Mouse (Mus musculus) adrenal gland, postnatal 4 days (tissue): Measurements from ENCODE around the gene Dnali1. TPM values are rescaled to one million over a fixed set of nuclear protein-coding genes. Genes with fewer than 3 reads are reported as not detected.
A peak's percentile ranks its signal among the peaks of the same experiment; 100 is the strongest.

Experiments
- DNase-seq, 2 experiments: peaks; one replicate each; pipeline ENCODE4 v3.0.0; 2021 to 2022; ENCODE audit warnings: low spot score in 2 of 2, mixed read lengths in 2 of 2
- long read RNA-seq, 2 experiments: library from polyadenylated mRNA; stranded (forward); transcript quantifications; one replicate each; pipeline ENCODE4 v2.0.0; 2021
- total RNA-seq, 2 experiments: library from RNA; stranded (reverse); gene quantifications; 2 replicates each; pipeline ENCODE4 v1.2.3; 2021

Gene Dnali1
- total RNA-seq, result not detected
- long read RNA-seq, experiment 1, result 0 reads
- long read RNA-seq, experiment 2, result 0 reads

DNA sequence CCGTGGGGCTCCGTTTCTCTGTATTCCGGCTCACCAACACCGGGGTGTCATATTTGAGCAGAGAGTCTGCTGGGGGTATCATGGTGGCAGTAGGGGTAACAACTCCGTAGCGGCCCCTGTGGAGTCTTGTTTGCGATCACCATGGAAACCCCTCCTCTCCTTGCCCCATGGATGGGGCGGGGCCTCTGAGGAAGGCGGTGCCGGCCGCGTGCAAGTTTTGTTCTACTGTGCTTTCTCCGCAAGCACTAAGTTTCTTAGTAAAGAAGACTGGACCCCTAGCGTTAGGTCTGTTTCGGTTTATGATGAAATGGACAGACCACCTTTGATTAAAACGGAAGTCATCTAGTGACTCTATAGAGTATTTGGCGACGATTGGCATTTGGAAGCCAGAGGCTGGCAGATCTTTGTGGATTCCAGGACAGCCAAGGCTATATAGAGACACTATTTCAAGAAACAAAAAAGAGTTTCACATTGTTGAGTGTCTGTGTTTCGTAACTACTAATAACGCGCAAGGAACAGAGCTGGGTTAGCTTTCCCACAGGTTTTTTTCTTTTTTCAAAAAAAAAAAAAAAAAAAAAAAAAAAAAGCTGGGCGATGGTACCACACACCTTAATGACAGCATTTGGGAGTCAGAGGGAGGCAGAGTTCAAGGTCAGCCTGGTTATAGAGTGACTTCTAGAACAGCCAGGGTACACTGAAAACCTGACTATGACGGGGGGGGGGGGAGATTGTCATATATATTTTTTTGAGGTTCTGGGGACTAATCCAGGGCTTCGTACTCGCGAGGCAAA lies at the start of gene Dnali1:
Gene Dnali1 (minus strand): TSS at position 187 of the 791 bp plus-strand sequence.
- DNase-seq, result peak; percentile 20

DNA sequence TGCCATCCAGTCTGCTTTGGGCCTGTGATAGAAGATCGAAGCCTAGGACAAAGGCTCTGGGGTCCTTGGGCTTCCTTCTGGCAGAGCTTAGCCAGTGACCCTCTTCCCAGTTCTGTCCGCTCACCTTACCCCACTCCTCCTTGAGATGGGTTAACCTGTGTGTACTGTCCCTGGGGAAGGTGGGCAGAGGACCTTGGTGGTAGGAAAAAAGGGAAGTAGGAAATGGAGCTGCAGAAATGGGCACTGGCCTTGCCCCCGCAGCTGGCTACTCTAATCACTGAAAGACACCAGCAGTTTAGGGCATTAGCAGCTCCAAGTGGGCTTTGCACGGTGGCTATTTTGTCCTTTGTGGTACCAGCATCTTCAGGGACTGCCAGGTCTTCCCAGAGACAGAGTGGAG lies 49.6 kb upstream of the Dnali1 start:
- DNase-seq, result no peak

GRCm38 (mm10) chr4:125114638-125115037 lies 49.1 kb upstream of the Dnali1 start:
- DNase-seq, result peak; percentile 62 to 67

DNA sequence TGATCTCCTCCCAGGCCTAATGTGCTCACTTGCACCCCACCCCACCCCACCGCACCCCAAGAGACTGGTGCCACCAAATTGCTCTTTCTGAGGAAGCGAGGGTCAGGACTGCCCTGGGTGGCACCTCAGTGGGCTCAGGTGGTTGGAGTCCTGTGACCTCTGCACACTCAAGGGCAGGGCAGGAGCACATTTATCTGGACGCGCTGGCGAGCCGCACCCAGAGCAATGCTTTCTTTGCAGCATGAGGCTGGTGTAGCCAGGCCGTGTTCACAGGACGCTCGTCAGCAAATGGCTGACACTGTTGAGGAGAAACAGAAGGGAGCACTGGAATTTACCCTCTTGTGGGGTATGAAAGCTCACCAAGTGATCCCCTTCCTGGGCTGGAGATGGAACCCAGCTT lies 39.9 kb upstream of the Dnali1 start:
- DNase-seq, result no peak

GRCm38 (mm10) chr4:125101334-125101733 lies 35.8 kb upstream of the Dnali1 start:
- DNase-seq, result no peak

GRCm38 (mm10) chr4:125099458-125099857 lies 34.0 kb upstream of the Dnali1 start:
- peak; percentile 63 to 74 for DNase-seq

GRCm38 (mm10) chr4:125097412-125097811 lies 31.9 kb upstream of the Dnali1 start:
- no peak for DNase-seq

- DNase-seq, result no peak
Measured at GRCm38 (mm10) chr4:125096066-125096465, 30.6 kb upstream of the Dnali1 start.

GRCm38 (mm10) chr4:125093031-125093430 lies 27.5 kb upstream of the Dnali1 start:
- DNase-seq, result no peak

GRCm38 (mm10) chr4:125085346-125085841 lies 19.9 kb upstream of the Dnali1 start:
- peak in 1 of 2 experiments; percentile 61 for DNase-seq

DNA sequence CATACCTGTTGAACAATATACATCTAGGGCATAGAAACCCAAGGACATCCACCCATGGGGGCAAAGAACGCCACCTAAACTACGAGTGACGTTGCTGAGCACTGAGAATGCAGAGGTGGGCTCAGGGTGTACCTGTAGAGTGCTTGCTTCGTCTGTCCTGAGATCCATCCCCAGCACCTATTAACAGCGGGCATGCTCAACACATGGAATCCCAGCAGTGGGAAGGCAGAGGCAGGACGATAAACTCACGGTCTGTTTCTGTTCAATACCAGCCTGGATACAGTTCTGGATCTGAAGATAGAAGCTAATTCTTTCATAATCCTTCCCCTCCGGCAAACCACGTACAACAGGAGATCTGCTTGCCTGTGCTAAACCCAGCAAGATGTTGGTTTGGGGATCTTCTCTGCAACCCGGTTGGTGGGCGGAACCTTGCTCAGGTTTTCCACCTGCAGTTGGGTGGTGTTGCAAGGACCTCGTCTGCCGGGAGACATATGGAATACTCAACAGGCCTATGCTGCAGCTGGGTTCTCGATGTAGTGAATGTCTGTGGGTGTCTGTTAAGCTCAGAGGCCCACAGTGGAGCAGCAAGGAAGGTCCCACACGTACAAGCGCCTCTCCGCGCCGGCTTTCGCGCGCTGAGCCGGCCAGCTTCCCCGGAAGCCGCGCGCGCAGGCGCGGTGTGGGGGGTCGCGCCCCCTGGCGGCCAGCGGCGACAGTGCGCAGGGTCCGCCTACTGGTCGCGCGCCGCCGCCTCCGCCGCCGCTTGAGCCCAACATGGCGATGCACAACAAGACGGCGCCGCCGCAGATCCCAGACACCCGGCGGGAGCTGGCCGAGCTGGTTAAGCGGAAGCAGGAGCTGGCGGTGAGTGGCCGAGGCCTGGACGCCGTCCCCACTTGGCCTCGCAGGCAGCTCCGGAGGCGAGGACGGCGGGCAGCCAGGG lies 19.2 kb upstream of the Dnali1 start, which contains the start of gene Meaf6:
Gene Meaf6 (plus strand): TSS at position 732 of the 943 bp plus-strand sequence.
- DNase-seq, result peak; percentile 79 to 91

GRCm38 (mm10) chr4:125078698-125079097 lies 13.2 kb upstream of the Dnali1 start:
- no peak for DNase-seq

DNA sequence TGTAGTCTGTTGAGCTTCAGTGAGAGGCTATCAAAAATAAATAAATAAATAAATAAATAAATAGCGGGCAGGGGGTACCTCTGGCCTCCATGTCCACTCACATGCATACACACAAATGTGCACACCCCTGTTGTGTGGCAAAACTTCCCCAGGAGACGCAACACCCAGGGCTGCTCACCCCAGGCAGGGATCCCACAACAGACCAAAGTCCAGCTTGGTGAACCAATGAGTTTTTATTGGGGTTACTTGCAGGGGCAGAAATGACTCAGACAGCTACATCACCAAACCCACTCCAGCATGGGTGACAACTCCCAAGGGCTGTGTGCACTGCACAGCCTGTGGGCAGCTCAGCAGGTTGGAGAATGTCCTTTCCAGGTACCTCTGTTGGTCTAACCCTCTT lies 12.2 kb upstream of the Dnali1 start:
- DNase-seq, result no peak

- DNase-seq, result peak; percentile 84 to 90
Measured at GRCm38 (mm10) chr4:125066490-125067370, 1.2 kb upstream of the Dnali1 start, which contains the start of gene Snip1. TSS of gene Snip1 (plus strand) at chr4:125066672.

- no peak for DNase-seq
Measured at GRCm38 (mm10) chr4:125063829-125064228, 1.7 kb downstream of the Dnali1 start.

DNA sequence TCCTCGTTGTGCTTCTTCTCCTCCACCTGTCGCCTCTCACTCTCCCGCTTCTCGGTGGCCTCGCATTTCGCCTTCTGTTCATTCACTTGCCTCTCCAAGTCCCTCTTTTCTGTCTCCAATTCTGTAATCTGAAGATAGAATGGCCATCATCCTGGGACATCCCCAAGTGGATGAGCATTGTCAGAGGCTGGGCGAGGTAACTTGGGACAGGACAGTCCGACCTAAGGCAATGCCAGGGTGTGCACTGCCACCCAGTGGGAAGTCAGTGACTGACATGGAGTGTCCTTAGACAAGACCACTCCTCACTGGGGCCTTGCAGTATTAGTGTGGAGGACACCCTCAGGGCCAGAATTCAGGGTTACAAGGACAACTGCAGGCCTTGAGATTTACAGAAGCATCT lies 6.5 kb downstream of the Dnali1 start:
- DNase-seq, result peak; percentile 15 to 45

DNA sequence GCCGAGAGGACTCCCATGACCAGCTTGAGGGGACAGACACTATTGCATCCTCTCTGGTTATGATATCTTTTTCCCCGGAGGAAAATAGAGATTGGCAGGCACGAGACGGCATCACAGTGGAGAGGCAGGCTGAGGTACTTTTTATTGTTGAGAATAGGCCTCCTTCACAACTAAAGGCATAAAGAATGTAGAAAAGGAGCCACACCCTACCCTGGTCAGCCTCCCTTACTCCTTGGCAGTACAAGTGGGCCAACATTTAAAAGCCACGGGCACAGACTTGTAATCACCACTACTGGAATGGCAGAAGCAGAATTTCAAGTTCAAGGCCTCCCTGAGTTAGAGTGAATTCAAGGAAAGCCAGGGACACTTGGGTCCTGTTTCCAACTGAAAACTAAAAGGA lies 7.5 kb downstream of the Dnali1 start:
- DNase-seq, result no peak

DNA sequence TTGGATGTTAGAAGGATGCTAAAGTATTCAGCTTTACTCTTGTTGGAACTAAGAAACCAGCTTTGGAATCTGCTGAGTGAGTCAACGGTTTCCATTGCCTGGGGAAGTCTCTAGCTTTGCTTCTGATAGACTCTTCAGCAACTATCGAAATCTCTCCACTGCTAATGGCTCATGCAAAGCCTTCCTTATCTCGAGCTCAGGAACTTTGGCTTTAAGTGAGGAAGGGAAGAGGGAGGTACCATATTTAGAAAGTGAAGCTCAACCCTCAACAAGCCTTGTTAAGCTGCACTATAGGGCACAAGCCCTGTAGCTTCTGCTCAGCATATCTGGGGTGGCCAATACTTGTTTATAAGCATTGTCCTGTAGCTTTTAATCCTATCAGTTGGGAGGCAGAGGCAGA lies 8.2 kb downstream of the Dnali1 start:
- no peak for DNase-seq

DNA sequence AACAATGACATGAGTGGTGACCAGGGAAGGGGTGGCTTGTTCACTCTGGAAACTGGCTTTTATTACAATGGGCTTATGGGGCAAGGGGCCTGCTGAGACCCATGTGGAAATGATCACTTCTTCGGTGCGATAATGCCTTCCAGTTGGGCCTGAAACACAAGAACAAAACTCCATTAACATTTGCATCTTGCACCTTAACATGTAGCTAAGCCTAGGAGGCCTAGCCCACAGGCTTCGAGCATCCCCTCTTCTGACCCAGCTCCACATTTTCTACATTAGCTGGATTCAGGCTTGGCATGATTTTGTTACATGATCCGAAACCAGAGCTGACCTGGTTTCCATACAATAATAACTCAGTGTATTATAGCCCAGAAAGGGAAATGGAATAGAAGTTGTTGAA lies 9.0 kb downstream of the Dnali1 start:
- DNase-seq, result no peak

- no peak for DNase-seq
Measured at GRCm38 (mm10) chr4:125055385-125055784, 10.1 kb downstream of the Dnali1 start.

DNA sequence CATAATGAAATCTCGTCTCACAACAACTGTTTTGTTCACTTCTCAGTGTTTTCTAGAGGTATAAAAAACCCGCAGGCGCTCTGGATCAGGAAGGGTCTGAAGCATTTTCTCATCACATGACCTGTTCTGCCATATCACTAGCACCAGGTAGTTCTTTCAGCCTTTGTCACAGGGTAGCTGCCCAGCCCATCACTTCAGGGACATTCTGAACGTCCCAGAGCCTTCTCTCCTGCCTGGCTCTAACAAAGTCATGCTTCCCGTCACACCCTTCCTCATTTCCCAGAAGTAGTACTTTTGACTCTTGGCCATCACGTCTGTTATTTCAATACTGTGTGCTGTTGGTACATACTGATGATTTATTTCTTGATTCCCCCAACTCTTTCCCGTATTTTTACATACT lies 21.0 kb downstream of the Dnali1 start:
- no peak for DNase-seq
